Mouse (Mus musculus) kidney, adult 2 months (tissue): ENCODE data around the gene Gli2.

ENCODE experiments used
- CTCF ChIP-seq: fragments of 200-500 bp; conservative IDR thresholded peaks from 2 replicates; pipeline ENCODE4 v1.5.1; 2011; ENCODE audit warnings: low read depth, mild to moderate bottlenecking, control low read depth, low read length, moderate library complexity, mixed read lengths; ENCODE audit not compliant: insufficient read depth, insufficient read length
- POLR2A ChIP-seq: fragments of 200-500 bp; IDR thresholded peaks from one replicate; pipeline ENCODE4 v1.6.1; 2011; ENCODE audit warnings: low read depth, low read length, control low read depth

DNA sequence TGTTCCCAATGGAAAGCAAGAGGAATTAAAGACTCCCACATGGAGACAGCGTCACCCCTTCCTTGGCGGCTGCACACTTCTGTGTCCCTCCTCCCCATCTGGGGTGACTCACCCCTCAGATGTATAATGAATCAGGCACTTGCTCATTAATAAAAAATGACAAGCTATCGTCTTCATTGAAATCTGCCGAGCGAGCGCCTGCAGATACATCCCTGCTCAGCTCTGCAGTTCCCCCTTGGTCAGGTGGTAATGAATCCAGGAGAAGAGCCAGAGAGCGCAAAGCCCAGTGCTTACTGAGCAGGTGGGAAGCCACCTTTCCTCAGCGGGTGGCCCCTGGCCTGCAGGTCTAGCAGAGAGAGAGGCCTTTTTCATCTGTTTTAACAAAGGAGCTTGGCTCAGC, 112.1 kb downstream of the Gli2 start:
- no peak for TF ChIP-seq CTCF
- TF ChIP-seq POLR2A = no peak
